Mouse (Mus musculus): ENCODE measurements at regions not wholly inside any gene's neighbourhood (a gene's known extent, or its start where the extent isn't known, plus 50 kb on each side); places are given as distances from the start of the nearest gene placed in this dataset.
"Not testable (repeated sequence)": the region's sequence is repeated elsewhere in the genome, so short reads cannot be mapped to it uniquely, and the experiment has no call there.

- ATAC-seq (replicated peaks; ENCODE audit: poor library complexity), result not testable (repeated sequence)
Measured at GRCm38 (mm10) chr2:16811401-16812281, 455.5 kb downstream of the Plxdc2 start.

GRCm38 (mm10) chr2:16820442-16820841 is 464.3 kb downstream of the Plxdc2 start:
- ATAC-seq (replicated peaks; ENCODE audit: poor library complexity), result no peak

DNA sequence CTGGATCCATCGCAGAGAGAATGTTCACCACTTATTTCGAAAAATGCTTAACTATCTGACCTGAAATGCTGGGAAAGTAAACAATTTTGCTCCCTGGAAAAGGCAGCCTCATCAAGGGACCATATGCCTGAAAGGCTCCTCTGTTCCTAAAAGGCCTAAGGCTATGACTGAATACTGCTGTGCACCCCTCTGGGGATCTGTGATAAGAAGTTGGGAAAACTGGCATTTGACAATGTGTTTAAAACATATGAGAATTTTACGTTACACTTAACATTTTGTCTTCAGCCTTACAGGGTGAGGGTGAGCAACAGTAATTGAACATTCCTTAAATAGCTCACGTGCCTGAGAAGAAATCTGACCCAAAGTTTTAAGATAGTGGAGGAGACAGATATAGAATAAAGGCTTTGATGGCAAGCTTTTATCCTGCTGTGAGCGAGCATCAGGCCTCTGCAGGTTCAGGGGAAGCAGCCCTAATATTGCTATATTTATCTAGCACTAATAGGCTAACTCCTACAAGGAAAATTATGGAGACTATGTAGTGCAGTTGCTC is 468.7 kb downstream of the Plxdc2 start:
- ATAC-seq (replicated peaks; ENCODE audit: poor library complexity), result no peak

- ATAC-seq (replicated peaks; ENCODE audit: poor library complexity), result no peak
Measured at GRCm38 (mm10) chr2:16827266-16827665, 471.2 kb downstream of the Plxdc2 start.

- ATAC-seq (replicated peaks; ENCODE audit: poor library complexity), result no peak
Measured at GRCm38 (mm10) chr2:16835960-16836359, 479.9 kb downstream of the Plxdc2 start.

DNA sequence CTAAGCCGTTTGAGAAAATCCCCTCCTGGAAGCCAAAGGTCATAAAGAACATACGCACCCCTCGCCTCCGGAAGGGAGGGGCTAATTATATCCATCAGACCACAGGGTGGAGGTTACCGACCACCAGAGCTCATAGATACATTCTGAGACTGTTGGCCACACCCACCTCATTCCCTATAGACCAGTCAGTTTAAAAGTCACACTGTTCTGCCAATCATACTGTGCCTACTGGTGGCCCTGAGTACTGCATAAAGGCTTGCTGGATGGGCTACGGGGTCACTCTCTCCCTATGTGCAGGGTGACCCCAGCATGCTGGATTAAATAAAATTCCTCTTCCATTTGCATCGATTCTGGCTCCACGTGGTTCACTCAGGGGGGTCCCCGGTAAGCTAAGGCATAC is 482.6 kb downstream of the Plxdc2 start:
- ATAC-seq (replicated peaks; ENCODE audit: poor library complexity), result no peak

DNA sequence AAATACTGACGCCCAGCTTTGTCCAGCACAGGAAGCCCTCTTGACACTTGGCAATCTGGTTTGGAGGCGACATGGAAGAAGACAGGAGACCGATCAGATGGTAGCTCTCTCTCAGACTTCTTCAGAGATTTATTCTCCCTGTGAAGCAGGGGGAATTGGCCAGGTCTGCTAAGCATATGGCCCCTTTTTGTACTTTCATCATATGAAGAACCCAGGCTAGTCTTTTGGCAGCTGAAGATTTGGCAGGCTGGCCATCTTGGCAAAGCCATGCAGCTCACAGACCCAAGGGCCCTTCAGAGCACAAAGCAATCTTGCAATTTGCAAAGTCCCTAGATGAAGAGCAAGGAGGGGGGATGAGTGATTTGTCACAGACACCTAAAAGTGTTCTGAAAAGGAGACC is 493.8 kb downstream of the Plxdc2 start:
- no peak for ATAC-seq (replicated peaks; ENCODE audit: poor library complexity)

GRCm38 (mm10) chr2:16860056-16860455 is 504.0 kb downstream of the Plxdc2 start:
- ATAC-seq (replicated peaks; ENCODE audit: poor library complexity), result no peak

DNA sequence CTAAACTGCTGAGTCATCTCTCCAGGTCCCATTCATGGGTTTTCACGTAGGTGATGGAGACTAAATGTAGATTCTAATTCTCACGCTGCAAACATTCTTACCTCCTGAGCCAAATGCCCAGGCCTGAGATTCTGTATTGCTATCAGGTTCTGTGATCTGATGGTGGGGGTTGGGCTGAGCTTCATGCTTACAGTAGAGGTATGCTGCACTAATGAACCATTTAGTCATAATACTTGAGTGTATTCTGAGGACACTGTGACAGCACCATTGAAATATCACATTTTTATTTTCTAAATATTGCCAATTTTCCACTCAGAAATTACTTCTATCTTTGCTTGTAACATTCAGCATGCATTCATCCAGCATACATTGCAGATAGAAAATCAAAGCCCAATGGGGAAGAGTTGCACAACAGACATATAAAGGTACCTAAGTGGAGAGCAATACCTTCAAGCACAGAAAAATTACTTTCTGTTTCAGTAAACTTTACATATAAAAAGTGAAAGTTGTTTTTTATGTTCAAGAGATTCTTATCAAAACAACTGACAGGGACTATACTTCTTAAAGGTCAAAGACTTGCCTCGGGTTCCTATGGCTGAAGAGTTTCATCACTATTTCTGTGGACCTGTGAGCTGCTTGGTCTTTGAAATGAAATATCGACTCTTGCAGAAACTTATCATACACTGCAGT is 510.2 kb downstream of the Plxdc2 start:
- no peak for ATAC-seq (replicated peaks; ENCODE audit: poor library complexity)

GRCm38 (mm10) chr2:16892381-16892780 is 536.3 kb downstream of the Plxdc2 start:
- ATAC-seq (replicated peaks; ENCODE audit: poor library complexity), result not testable (repeated sequence)

- ATAC-seq (replicated peaks; ENCODE audit: poor library complexity), result no peak
Measured at GRCm38 (mm10) chr2:16909246-16910038, 553.3 kb downstream of the Plxdc2 start.

- ATAC-seq (replicated peaks; ENCODE audit: poor library complexity), result peak; percentile 86
Measured at GRCm38 (mm10) chr2:16914633-16915032, 558.5 kb downstream of the Plxdc2 start.

GRCm38 (mm10) chr2:16929974-16930373 is 573.9 kb downstream of the Plxdc2 start:
- ATAC-seq (replicated peaks; ENCODE audit: poor library complexity), result no peak

- ATAC-seq (replicated peaks; ENCODE audit: poor library complexity), result no peak
Measured at GRCm38 (mm10) chr2:16959432-16959831, 603.3 kb downstream of the Plxdc2 start.

DNA sequence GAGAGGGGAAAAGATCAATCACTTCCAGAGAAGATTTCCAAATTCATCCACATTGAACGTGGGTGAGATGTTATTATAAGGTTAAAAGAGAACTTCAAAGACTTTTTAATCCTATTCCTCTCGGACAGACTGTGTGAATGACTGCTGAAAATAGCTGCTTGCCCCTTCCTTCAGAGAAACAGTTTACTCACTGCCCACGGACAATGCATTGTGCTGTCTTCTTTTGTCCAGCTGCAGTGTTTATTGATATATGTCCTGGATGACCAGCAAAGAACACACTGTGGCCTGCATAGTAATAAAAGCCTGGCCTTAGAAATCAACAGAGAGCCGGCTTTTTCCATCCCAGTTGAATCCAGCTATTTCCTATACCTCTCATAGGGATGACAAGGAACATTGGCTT is 621.3 kb downstream of the Plxdc2 start:
- no peak for ATAC-seq (replicated peaks; ENCODE audit: poor library complexity)

GRCm38 (mm10) chr2:16982823-16983222 is 626.7 kb downstream of the Plxdc2 start:
- ATAC-seq (replicated peaks; ENCODE audit: poor library complexity), result no peak

GRCm38 (mm10) chr2:16983583-16984221 is 627.6 kb downstream of the Plxdc2 start:
- ATAC-seq (replicated peaks; ENCODE audit: poor library complexity), result no peak
